Mouse (Mus musculus): ENCODE measurements around the gene Gm6169. TPM values are rescaled to one million over a fixed set of nuclear protein-coding genes. Genes with fewer than 3 reads are reported as not detected.

Gm6169 gene
- 5.1 and 7.7 TPM in 2 replicates for polyA plus RNA-seq (2012; rRNA removed; ENCODE audit: low replicate concordance)

GRCm38 (mm10) chr13:97099187-97099852, at the start of gene Gm6169:
Gene Gm6169, minus strand, starts transcription at chr13:97099237.

GRCm38 (mm10) chr13:97137466-97138400, 38.7 kb upstream of the Gm6169 start, which contains the start of the genes Gfm2 and Nsa2:
Gene Gfm2, plus strand, starts transcription at chr13:97137937.
Gene Nsa2, minus strand, starts transcription at chr13:97137937.

DNA sequence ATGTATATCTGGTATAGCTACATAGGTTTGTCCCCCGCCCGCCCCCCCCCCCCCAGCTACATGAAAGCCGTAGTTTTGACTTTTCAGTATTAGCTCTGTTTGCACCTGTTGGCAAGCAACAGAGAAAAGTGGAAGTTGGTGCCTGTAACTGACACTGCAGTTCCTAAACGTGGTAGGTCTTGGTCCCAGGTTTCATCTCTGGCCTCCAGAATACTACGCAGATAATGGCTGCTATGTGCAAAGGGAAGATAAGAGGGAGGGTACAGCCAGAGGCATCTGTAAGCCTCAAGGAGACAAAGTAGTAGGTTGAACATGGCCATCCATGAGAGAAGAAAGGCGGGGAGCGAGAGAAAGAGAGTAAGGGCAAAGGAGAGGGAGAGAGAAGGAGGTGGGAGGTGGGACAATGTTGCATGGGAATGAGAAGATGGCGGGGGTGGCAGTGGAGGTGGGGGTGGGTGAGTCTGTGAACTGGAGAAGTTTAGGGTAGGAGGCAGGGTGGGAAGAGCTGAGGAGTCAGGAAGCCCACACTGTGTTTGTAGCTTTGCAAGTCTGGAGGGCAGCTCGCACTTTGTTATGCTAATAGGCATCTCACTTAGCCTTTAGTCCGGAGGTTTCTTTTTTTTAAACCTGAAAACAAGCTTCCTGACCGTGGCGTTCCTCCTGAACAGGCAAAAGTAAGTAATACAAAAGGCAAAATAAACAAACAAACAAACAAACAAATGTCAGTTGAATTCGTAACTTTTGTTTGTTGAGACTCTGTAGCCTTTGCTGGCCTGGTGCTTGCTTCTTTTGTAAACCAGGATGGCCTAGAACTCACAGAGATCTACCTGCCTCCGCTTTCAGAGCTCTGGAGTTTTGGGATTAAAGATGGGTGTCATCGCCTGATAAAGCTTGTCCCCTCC, 32.1 kb downstream of the Gm6169 start, which contains the start of gene Fam169a:
TSS of gene Fam169a (plus strand) at position 638 of the 902 bp plus-strand sequence.

Other genes with a start within 250 kb of the Gm6169 start
- gene Gcnt4, start 174.5 kb downstream of the Gm6169 start, polyA plus RNA-seq (2012; rRNA removed; ENCODE audit: low replicate concordance): 0.10 and 0.51 TPM in 2 replicates
- gene 1700029F12Rik, start 64.9 kb downstream of the Gm6169 start, polyA plus RNA-seq (2012; rRNA removed; ENCODE audit: low replicate concordance): not detected in 2 replicates
- 0.17 TPM in 1 of 2 replicates, not detected in the other for gene Fam169a, start 32.0 kb downstream of the Gm6169 start, polyA plus RNA-seq (2012; rRNA removed; ENCODE audit: low replicate concordance)
- gene Gfm2, start 38.7 kb upstream of the Gm6169 start, polyA plus RNA-seq (2012; rRNA removed; ENCODE audit: low replicate concordance): 25.0 and 26.3 TPM in 2 replicates
- gene Nsa2, start 38.7 kb upstream of the Gm6169 start, polyA plus RNA-seq (2012; rRNA removed; ENCODE audit: low replicate concordance): 20.9 and 36.8 TPM in 2 replicates
- 49.8 and 83.9 TPM in 2 replicates for gene Hexb, start 99.1 kb upstream of the Gm6169 start, polyA plus RNA-seq (2012; rRNA removed; ENCODE audit: low replicate concordance)
- 10.9 and 16.6 TPM in 2 replicates for gene Enc1, start 141.9 kb upstream of the Gm6169 start, polyA plus RNA-seq (2012; rRNA removed; ENCODE audit: low replicate concordance)